Mouse (Mus musculus) cerebellum, adult 9-11 months (tissue): Measurements from ENCODE around the gene Hddc2.
"Not testable (repeated sequence)": the region's sequence is repeated elsewhere in the genome, so short reads cannot be mapped to it uniquely, and the experiment has no call there.

Experiments
- DNase-seq: peaks from one replicate; pipeline ENCODE4 v3.0.0; 2022

Hddc2 gene

GRCm38 (mm10) chr10:31354886-31355461 is 41.8 kb downstream of the Hddc2 start:
- DNase-seq: no peak

DNA sequence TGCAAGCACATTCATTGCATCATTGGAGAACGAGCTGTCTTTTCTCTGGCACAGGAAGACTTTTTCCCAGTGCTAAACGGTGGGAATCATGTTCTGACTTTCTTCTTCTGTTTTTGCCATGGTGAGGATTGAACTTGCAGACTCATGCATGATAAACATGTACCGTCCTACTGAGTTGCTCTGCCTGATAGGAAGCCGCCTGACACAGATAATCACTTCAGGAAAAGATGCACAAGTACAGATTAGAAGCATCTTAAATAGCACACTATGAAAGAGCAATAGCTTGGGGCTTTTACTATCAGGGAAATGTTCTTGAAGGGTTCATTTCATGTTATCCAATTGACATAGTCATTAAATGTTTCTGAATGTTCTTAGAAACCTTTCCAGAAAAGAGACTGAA is 46.6 kb downstream of the Hddc2 start:
- DNase-seq: no peak

- DNase-seq: not testable (repeated sequence)
These were observed 57.0 kb downstream of the Hddc2 start for GRCm38 (mm10) chr10:31370200-31370599.
